Mouse (Mus musculus): Measurements from ENCODE around the gene Zfp446. TPM values are rescaled to one million over a fixed set of nuclear protein-coding genes. Genes with fewer than 3 reads are reported as not detected.

Gene Zfp446
- polyA plus RNA-seq, 1 experiment from 2014 or later = 6.7 TPM

DNA sequence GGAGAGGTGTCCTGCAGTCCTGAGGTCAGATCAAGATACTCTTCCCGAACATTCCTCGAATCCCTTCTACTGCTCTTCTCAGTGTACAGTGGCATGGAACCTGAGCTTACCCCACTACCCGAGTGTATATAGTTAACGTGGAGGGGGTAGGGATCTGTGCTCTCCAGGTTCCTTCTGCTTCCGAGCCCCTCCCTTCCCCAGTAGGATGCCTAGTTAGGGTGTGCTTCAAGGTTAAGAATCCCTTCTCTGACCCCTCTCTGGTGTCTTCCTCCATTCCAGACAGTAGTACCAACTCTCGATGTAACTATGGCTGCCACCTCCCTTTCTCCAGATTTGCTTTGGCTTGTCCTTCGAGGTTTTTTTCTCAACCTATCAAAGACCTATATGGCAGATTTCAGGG, 2.6 kb downstream of the Zfp446 start:
- ATAC-seq (replicated peaks; ENCODE audit: low FRiP score, low read depth) = no peak
- peak; percentile 1 for DNase-seq (ENCODE audit: low spot score)
- Histone ChIP-seq H3K4me2 (ENCODE audit: low read length) (no peak overlapping the region), H3K27ac (no peak overlapping the region), H3K36me3 (ENCODE audit: insufficient read depth, low read length) (no peaks in the 10 kb centered on the region), H3K4me1 (replicated peaks; ENCODE audit: insufficient read depth, low read length) (peaks cover 5% of the 10 kb centered on the region; the same call in 1 of the 2 replicates), H3K9me3 (replicated peaks; ENCODE audit: low read length) (no peaks in the 10 kb centered on the region), H3K27me3 (ENCODE audit: insufficient read depth, low read length) (no peaks in the 10 kb centered on the region), H3K4me3 (replicated peaks; ENCODE audit: low read depth, low read length) (no peak overlapping the region), H3K9ac (ENCODE audit: low read depth, low read length) (no peak overlapping the region)
- no peak for TF ChIP-seq CTCF (IDR thresholded peaks at IDR 0.05; ENCODE audit: low read depth)
- 83% methylated on average over 7 of the region's 7 CpGs for WGBS

DNA sequence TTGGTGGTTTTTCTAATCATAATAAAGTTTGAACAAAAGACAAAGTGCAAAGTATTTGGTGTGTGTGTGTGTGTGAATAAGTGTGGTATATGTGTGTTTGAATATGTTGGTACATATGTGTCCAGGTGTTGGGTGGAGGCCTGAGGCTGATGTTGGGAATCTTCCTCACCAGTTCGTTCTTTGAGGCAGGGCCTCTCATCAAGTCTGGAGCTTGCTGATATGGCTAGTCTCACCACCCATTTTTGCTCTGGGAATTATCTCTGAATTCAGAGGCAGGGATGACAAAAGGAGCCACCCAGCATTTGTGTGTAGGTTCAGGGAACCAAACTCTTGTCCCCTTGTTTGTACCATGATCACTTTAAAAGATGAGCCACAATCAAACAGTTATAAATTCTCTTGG, 8.1 kb downstream of the Zfp446 start:
- Histone ChIP-seq H3K4me3 (replicated peaks; ENCODE audit: low read depth, low read length) (no peak overlapping the region), H3K9me3 (replicated peaks; ENCODE audit: low read length) (no peaks in the 10 kb centered on the region)
- WGBS = 80% methylated on average over 1 of the region's 1 CpGs

DNA sequence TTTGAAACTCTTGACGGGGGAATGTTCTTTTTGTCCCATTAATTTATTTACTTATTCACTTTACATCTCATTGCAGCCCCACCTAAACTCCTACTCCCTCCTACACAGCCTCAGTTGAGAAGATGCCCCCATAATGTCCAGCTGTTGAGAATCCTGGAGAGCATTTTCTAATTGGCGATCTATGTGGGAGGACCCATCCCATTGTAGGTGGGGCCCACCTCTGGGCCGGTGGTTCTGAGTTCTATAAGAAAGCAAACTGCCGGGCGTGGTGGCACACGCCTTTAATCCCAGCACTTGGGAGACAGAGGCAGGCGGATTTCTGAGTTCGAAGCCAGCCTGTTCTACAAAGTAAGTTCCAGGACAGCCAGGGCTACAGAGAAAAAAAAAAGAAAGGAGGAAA, 9.3 kb downstream of the Zfp446 start:
- ATAC-seq (replicated peaks; ENCODE audit: low FRiP score, low read depth) = no peak
- H3K36me3 ChIP-seq (ENCODE audit: insufficient read depth, low read length) = no peaks in the 10 kb centered on the region
- H3K4me3 ChIP-seq (replicated peaks; ENCODE audit: low read depth, low read length) = no peak overlapping the region
- no peak overlapping the region for H3K4me2 ChIP-seq (ENCODE audit: low read length)
- no peak for DNase-seq (ENCODE audit: low spot score)
- no peak overlapping the region for H3K9ac ChIP-seq (ENCODE audit: low read depth, low read length)
- WGBS = 83% methylated on average over 8 of the region's 8 CpGs
- H3K9me3 ChIP-seq (replicated peaks; ENCODE audit: low read length) = no peaks in the 10 kb centered on the region
- TF ChIP-seq CTCF (IDR thresholded peaks at IDR 0.05; ENCODE audit: low read depth) = no peak
- no peaks in the 10 kb centered on the region for H3K27me3 ChIP-seq (ENCODE audit: insufficient read depth, low read length)
- H3K27ac ChIP-seq = no peak overlapping the region
- H3K4me1 ChIP-seq (replicated peaks; ENCODE audit: insufficient read depth, low read length) = no peaks in the 10 kb centered on the region

More for the DNA sequence above, 8.1 kb downstream of the Zfp446 start:
- Histone ChIP-seq H3K4me1 (replicated peaks; ENCODE audit: insufficient read depth, low read length) (no peaks in the 10 kb centered on the region), H3K27ac (no peak overlapping the region), H3K36me3 (ENCODE audit: insufficient read depth, low read length) (no peaks in the 10 kb centered on the region), H3K4me2 (ENCODE audit: low read length) (no peak overlapping the region), H3K27me3 (ENCODE audit: insufficient read depth, low read length) (no peaks in the 10 kb centered on the region), H3K9ac (ENCODE audit: low read depth, low read length) (no peak overlapping the region)
- DNase-seq (ENCODE audit: low spot score) (no peak), ATAC-seq (replicated peaks; ENCODE audit: low FRiP score, low read depth) (no peak)
- no peak for TF ChIP-seq CTCF (IDR thresholded peaks at IDR 0.05; ENCODE audit: low read depth)

DNA sequence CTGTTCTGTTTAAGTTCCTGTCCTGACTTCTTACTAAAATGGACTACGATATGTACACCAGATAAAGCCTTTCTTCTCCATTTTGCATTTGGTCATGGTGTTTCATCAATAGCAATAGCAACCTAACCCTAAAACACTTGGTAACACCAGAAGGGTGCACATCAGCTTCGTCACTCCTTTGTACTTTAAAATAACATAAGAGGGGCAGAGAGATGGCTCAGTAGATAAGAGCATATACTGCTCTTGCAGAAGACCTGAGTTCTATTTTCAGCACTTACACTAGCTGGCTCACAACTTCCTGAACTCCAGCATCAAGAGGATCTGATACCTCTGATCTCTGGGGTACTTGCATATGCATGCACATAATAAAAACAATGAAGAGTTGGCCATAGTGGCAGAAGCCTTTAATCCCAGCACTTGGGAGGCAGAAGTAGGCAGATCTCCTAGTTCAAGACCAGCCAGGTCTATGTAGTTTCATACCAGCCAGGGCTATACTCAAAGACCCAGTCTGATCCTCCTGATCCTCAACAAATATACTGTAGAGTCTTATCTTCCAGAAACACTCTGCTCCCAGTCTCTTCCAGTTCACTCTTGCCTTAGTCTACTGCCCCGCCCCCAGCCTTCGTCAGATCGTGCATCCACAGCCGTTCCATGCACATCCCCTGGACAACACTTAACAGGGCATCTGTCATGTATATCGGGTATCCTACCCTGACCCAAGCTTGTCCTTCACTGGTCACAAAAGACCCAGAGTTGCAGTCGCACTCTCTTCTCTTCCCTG, 10.0 kb downstream of the Zfp446 start:
- ATAC-seq (replicated peaks; ENCODE audit: low FRiP score, low read depth) = no peak
- TF ChIP-seq CTCF (IDR thresholded peaks at IDR 0.05; ENCODE audit: low read depth) = no peak
- H3K9ac ChIP-seq (ENCODE audit: low read depth, low read length) = no peak overlapping the region
- H3K4me1 ChIP-seq (replicated peaks; ENCODE audit: insufficient read depth, low read length) = no peaks in the 10 kb centered on the region
- H3K36me3 ChIP-seq (ENCODE audit: insufficient read depth, low read length) = no peaks in the 10 kb centered on the region
- no peaks in the 10 kb centered on the region for H3K9me3 ChIP-seq (replicated peaks; ENCODE audit: low read length)
- no peak for DNase-seq (ENCODE audit: low spot score)
- WGBS = 84% methylated on average over 8 of the region's 8 CpGs
- no peak overlapping the region for H3K27ac ChIP-seq
- no peak overlapping the region for H3K4me2 ChIP-seq (ENCODE audit: low read length)
- no peaks in the 10 kb centered on the region for H3K27me3 ChIP-seq (ENCODE audit: insufficient read depth, low read length)
- no peak overlapping the region for H3K4me3 ChIP-seq (replicated peaks; ENCODE audit: low read depth, low read length)

DNA sequence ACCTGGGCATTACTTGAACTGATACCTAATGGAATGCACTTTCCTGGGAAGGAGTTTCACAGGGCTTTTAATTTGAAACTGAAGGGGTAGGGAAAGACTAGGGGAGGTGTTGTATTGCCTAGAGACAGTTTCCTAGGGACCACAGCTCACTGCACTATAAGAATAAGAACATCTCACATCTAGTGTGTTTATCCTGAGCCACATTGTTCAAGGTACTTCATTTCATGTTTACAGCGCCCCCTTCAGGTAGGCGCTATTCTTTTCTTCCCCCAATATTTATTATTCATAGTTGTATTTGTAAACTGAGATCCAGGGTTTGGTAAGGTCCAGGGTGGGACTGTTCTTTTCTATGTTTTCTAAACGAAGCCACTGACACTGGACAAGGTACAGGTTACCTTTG, 14.6 kb downstream of the Zfp446 start:
- TF ChIP-seq CTCF (IDR thresholded peaks at IDR 0.05; ENCODE audit: low read depth) = peak; percentile 64
- ATAC-seq (replicated peaks; ENCODE audit: low FRiP score, low read depth) (0 out of 2 replicates have a peak, but pooled peaks have one; percentile 61), DNase-seq (ENCODE audit: low spot score) (peak; percentile 65)
- Histone ChIP-seq H3K27ac (no peak overlapping the region), H3K27me3 (ENCODE audit: insufficient read depth, low read length) (no peaks in the 10 kb centered on the region), H3K9ac (ENCODE audit: low read depth, low read length) (no peak overlapping the region), H3K4me2 (ENCODE audit: low read length) (no peak overlapping the region), H3K9me3 (replicated peaks; ENCODE audit: low read length) (no peaks in the 10 kb centered on the region), H3K36me3 (ENCODE audit: insufficient read depth, low read length) (no peaks in the 10 kb centered on the region), H3K4me1 (replicated peaks; ENCODE audit: insufficient read depth, low read length) (no peaks in the 10 kb centered on the region), H3K4me3 (replicated peaks; ENCODE audit: low read depth, low read length) (no peak overlapping the region)
- 11% methylated on average over 3 of the region's 3 CpGs for WGBS

DNA sequence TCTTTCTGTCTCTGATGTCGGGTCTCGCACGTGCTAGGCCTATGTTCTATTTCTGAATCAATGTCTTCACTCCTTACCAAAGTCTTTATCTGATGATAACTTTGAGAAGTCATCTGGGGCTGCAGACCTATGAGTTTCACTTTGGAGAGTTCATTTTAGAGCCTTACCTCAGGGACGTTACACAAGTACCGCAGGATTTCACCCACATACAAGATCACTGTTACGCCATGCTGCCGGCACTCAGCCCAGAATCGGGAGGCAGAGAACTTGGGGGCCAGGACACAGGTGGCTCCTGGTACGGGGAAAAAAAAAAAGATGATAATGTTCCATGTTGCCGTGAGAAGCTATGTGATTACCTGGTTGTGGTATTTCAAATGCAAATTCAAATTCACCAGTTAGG, 15.5 kb downstream of the Zfp446 start:
- Histone ChIP-seq H3K4me1 (replicated peaks; ENCODE audit: insufficient read depth, low read length) (no peaks in the 10 kb centered on the region), H3K36me3 (ENCODE audit: insufficient read depth, low read length) (no peaks in the 10 kb centered on the region), H3K27ac (no peak overlapping the region), H3K4me2 (ENCODE audit: low read length) (no peak overlapping the region), H3K9me3 (replicated peaks; ENCODE audit: low read length) (no peaks in the 10 kb centered on the region), H3K9ac (ENCODE audit: low read depth, low read length) (no peak overlapping the region), H3K4me3 (replicated peaks; ENCODE audit: low read depth, low read length) (no peak overlapping the region), H3K27me3 (ENCODE audit: insufficient read depth, low read length) (no peaks in the 10 kb centered on the region)
- WGBS = 87% methylated on average over 10 of the region's 10 CpGs
- DNase-seq (ENCODE audit: low spot score) (no peak), ATAC-seq (replicated peaks; ENCODE audit: low FRiP score, low read depth) (no peak)
- no peak for TF ChIP-seq CTCF (IDR thresholded peaks at IDR 0.05; ENCODE audit: low read depth)

DNA sequence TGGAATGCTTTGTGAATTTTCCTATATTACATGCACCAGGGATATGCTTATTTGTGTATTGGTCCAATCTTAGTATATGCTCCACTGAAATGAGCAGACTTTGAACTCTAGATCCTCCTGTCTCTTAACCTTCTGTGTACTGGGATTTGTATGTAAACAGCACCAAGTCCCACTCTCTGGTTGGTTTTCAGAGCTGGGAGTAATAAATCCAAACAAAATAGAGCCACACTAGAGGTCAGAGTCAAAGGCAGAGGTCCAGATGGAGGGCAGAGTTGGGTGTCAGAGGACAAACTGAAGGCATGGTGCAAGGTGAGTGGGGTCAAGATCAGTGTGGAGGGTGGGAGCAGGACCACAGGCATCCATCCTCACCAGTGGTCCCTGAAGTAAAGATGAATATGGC, 18.2 kb downstream of the Zfp446 start:
- Histone ChIP-seq H3K27ac (no peak overlapping the region), H3K4me2 (ENCODE audit: low read length) (no peak overlapping the region), H3K4me1 (replicated peaks; ENCODE audit: insufficient read depth, low read length) (no peaks in the 10 kb centered on the region), H3K4me3 (replicated peaks; ENCODE audit: low read depth, low read length) (no peak overlapping the region), H3K9ac (ENCODE audit: low read depth, low read length) (no peak overlapping the region), H3K9me3 (replicated peaks; ENCODE audit: low read length) (no peaks in the 10 kb centered on the region), H3K36me3 (ENCODE audit: insufficient read depth, low read length) (no peaks in the 10 kb centered on the region), H3K27me3 (ENCODE audit: insufficient read depth, low read length) (no peaks in the 10 kb centered on the region)
- ATAC-seq (replicated peaks; ENCODE audit: low FRiP score, low read depth) (no peak), DNase-seq (ENCODE audit: low spot score) (no peak)
- TF ChIP-seq CTCF (IDR thresholded peaks at IDR 0.05; ENCODE audit: low read depth) = no peak

All from kidney, postnatal 0 days (tissue).